Mouse (Mus musculus) brain, embryonic 14.5 days (tissue): ENCODE measurements around the gene Dnal4.

Experiments
- CTCF ChIP-seq: fragments of 200-500 bp; IDR thresholded peaks from 2 replicates; pipeline ENCODE4 v1.5.1; 2012; ENCODE audit warnings: inconsistent platforms, mild to moderate bottlenecking, moderate library complexity, borderline replicate concordance; ENCODE audit not compliant: insufficient read depth, insufficient read length; ENCODE audit errors: extremely low read depth
- POLR2A ChIP-seq: fragments of 200-500 bp; IDR thresholded peaks from 2 replicates; pipeline ENCODE4 v1.6.1; 2012; ENCODE audit warnings: mild to moderate bottlenecking, inconsistent platforms, borderline replicate concordance; ENCODE audit not compliant: poor library complexity, insufficient read depth, insufficient read length, severe bottlenecking; ENCODE audit errors: extremely low read depth

DNA sequence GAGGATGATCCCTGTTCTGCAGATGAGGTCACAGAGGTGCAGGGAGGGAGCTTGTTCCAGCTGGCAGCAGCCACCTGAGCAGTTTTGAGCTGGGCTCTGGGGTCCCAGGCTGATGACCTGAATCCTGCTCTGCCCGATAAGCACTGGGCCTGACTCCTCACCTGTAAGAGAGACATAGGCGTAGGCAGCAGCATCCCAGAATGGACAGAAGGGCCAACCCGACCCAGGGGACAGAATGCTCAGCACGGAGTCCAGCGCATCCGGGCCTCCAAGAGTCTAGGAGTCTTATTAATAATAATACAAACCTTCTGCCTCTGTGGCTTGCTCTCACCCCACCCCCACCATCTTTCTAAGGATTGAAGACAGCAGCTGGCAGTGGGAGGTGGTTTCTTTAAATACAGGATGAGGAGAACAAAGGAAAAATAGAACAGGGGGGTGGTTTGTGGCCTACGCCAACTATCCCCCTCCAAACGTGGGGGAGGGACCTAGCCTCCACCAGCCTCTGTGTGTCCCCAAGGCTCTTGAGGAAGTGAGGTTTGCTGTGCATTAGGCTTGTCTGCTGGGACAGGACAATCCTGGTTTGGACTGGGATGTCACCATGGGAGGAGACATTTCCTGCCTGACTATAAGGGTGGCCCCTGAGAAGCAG, 21.5 kb downstream of the Dnal4 start:
- TF ChIP-seq POLR2A (no peak), CTCF (no peak)
